Mouse (Mus musculus): ENCODE data around the gene Tmem176b.
"Not testable (repeated sequence)": the region's sequence is repeated elsewhere in the genome, so short reads cannot be mapped to it uniquely, and the experiment has no call there.

The Tmem176b gene

GRCm38 (mm10) chr6:48840371-48840969, 826 bp downstream of the Tmem176b start, which contains the start of gene Tmem176a:
Tmem176a (plus strand) TSS chr6:48840919.
- DNase-seq = peak; percentile 57 to 70

GRCm38 (mm10) chr6:48838321-48839080, 2.8 kb downstream of the Tmem176b start:
- DNase-seq = no peak

- DNase-seq = no peak
Observed at GRCm38 (mm10) chr6:48837516-48837915, 3.8 kb downstream of the Tmem176b start.

- no peak for DNase-seq
Observed at GRCm38 (mm10) chr6:48836146-48836545, 5.2 kb downstream of the Tmem176b start.

- DNase-seq = no peak
Observed at GRCm38 (mm10) chr6:48835241-48835640, 6.1 kb downstream of the Tmem176b start.

GRCm38 (mm10) chr6:48833515-48833914, 7.8 kb downstream of the Tmem176b start:
- DNase-seq = no peak

- no peak for DNase-seq
Observed at GRCm38 (mm10) chr6:48832426-48832825, 8.9 kb downstream of the Tmem176b start.

GRCm38 (mm10) chr6:48831141-48831540, 10.2 kb downstream of the Tmem176b start:
- no peak for DNase-seq

- DNase-seq = no peak
Observed at GRCm38 (mm10) chr6:48830241-48830640, 11.1 kb downstream of the Tmem176b start.

- DNase-seq = no peak
Observed at GRCm38 (mm10) chr6:48829651-48830050, 11.6 kb downstream of the Tmem176b start.

- no peak for DNase-seq
Observed at GRCm38 (mm10) chr6:48828976-48829375, 12.3 kb downstream of the Tmem176b start.

- no peak for DNase-seq
Observed at GRCm38 (mm10) chr6:48825016-48825415, 16.3 kb downstream of the Tmem176b start.

GRCm38 (mm10) chr6:48821991-48822785, 19.1 kb downstream of the Tmem176b start:
- not testable (repeated sequence) for DNase-seq

- DNase-seq = peak; percentile 83 to 87
Observed at GRCm38 (mm10) chr6:48817815-48818214, 23.5 kb downstream of the Tmem176b start.

- no peak for DNase-seq
Observed at GRCm38 (mm10) chr6:48815013-48815412, 26.3 kb downstream of the Tmem176b start.

GRCm38 (mm10) chr6:48809494-48810219, 31.6 kb downstream of the Tmem176b start:
- no peak for DNase-seq

- DNase-seq = no peak
Observed at GRCm38 (mm10) chr6:48806746-48807145, 34.5 kb downstream of the Tmem176b start.

GRCm38 (mm10) chr6:48804346-48804745, 37.0 kb downstream of the Tmem176b start:
- DNase-seq = no peak

- DNase-seq = no peak
Observed at GRCm38 (mm10) chr6:48803406-48804051, 37.8 kb downstream of the Tmem176b start.

GRCm38 (mm10) chr6:48801897-48802296, 39.4 kb downstream of the Tmem176b start:
- DNase-seq = no peak

- no peak for DNase-seq
Observed at GRCm38 (mm10) chr6:48787867-48788266, 53.4 kb downstream of the Tmem176b start.

- no peak for DNase-seq
Observed at GRCm38 (mm10) chr6:48785601-48786000, 55.7 kb downstream of the Tmem176b start.

All from cerebellum, postnatal 14 days (tissue).